Mouse (Mus musculus): Measurements from ENCODE around the gene R3hdm4. TPM values are rescaled to one million over a fixed set of nuclear protein-coding genes. Genes with fewer than 3 reads are reported as not detected.

The R3hdm4 gene
- polyA plus RNA-seq, 1 experiment from 2014 or later: 131 TPM

DNA sequence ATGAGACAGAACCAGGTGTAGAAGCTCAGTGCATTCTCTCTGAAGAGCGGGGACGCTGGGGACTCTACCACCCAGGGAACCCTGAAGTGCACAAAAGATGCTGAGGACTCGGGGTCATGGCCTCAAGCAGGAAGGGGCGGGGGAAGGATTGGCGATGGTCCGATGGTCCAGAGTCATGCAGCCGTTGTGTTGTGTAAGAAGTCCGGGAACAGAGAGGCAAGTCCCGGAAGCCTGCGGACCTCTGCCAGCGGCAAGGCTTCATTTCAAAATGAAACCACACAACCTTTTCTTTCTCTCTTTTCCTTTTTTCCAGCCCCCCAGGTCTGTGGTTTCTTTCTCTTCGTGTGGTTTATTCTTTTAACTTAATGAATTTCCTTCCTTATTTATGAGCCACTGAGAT is 43.3 kb downstream of the R3hdm4 start:
- H3K27ac ChIP-seq (ENCODE audit: low read depth, low read length): no peak overlapping the region
- WGBS: 55% methylated on average over 12 of the region's 12 CpGs
- peaks cover 13% of the 10 kb centered on the region for H3K27me3 ChIP-seq (ENCODE audit: control insufficient read depth, insufficient read depth, low read length)
- no peak overlapping the region for H3K4me2 ChIP-seq (replicated peaks; ENCODE audit: low read depth, low read length)
- no peak for DNase-seq (ENCODE audit: low spot score)
- no peak overlapping the region for H3K4me3 ChIP-seq (ENCODE audit: low read depth, low read length)
- H3K4me1 ChIP-seq (replicated peaks; ENCODE audit: control insufficient read depth, insufficient read depth, low read length): peaks cover 2% of the 10 kb centered on the region; the same call in 1 of the 2 replicates
- H3K9ac ChIP-seq (ENCODE audit: low read depth, low read length): no peak overlapping the region
- H3K36me3 ChIP-seq (ENCODE audit: control insufficient read depth, insufficient read depth, low read length): no peaks in the 10 kb centered on the region
- H3K9me3 ChIP-seq (ENCODE audit: control insufficient read depth, low read length): no peaks in the 10 kb centered on the region
- ATAC-seq (ENCODE audit: low FRiP score): no peak

DNA sequence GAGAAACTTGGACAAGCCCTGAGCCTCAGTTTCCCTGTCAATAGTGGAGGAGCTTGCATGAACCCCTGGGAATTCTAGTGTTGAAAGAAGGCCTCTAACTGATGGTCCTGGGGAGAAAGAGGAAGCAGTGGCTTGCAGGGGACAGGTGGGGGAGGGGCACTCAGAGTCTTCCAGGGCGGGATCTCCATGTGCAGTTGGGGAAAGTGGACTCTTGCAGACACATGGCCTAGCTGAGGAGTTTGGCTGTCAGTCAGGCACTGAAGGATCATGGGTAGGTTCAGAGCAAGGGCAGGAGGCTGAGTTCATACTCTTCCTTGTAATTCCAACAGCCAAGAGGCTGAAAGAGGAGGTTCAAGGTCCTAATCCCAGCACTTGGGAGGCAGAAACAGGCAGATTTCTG is 43.8 kb downstream of the R3hdm4 start:
- ATAC-seq (ENCODE audit: low FRiP score) (no peak), DNase-seq (ENCODE audit: low spot score) (no peak)
- H3K4me1 ChIP-seq (replicated peaks; ENCODE audit: control insufficient read depth, insufficient read depth, low read length): peaks cover 2% of the 10 kb centered on the region; the same call in 1 of the 2 replicates
- no peaks in the 10 kb centered on the region for H3K36me3 ChIP-seq (ENCODE audit: control insufficient read depth, insufficient read depth, low read length)
- no peak overlapping the region for H3K4me3 ChIP-seq (ENCODE audit: low read depth, low read length)
- no peak overlapping the region for H3K27ac ChIP-seq (ENCODE audit: low read depth, low read length)
- H3K9me3 ChIP-seq (ENCODE audit: control insufficient read depth, low read length): no peaks in the 10 kb centered on the region
- H3K9ac ChIP-seq (ENCODE audit: low read depth, low read length): no peak overlapping the region
- no peak overlapping the region for H3K4me2 ChIP-seq (replicated peaks; ENCODE audit: low read depth, low read length)
- H3K27me3 ChIP-seq (ENCODE audit: control insufficient read depth, insufficient read depth, low read length): peaks cover 8% of the 10 kb centered on the region
- 38% methylated on average over 1 of the region's 1 CpGs for WGBS

DNA sequence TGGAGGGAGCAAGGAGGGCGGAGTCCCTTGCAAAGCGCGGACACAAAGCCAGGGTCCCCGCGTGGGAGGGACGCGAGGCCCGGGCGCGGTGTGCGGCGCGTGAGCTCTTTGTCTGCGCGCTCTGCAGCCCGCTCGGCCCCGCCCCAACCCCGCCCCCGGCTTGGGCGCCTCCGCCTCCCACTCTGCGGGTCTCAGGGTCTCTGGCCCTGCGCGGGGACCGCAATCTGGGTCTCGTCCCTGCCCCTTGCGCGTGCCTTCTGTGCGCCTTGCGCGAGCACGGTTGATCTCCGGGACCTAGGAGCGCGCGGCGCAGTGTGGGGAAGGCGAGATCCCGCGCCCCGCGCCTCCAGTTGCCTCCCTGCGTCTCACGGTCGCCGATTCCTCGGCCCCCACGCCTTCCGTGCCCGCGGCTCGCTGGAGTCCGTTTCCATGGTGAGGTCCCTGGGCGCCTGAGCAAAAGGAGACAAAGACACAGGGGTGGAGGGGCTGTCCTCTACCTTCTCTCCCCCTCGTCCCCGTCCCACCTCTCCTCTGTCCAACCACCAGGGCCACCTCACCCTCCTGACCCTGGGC is 46.6 kb downstream of the R3hdm4 start, which contains the start of the genes Prtn3 and Plppr3:
Gene Prtn3, plus strand, starts transcription at position 187 of the 573 bp plus-strand sequence.
Gene Plppr3, minus strand, starts transcription at position 345 of the 573 bp plus-strand sequence.
- Histone ChIP-seq H3K36me3 (ENCODE audit: control insufficient read depth, insufficient read depth, low read length) (peaks cover 5% of the 10 kb centered on the region; the same call in 1 of the 2 replicates), H3K9me3 (ENCODE audit: control insufficient read depth, low read length) (no peaks in the 10 kb centered on the region), H3K27me3 (ENCODE audit: control insufficient read depth, insufficient read depth, low read length) (no peaks in the 10 kb centered on the region), H3K27ac (ENCODE audit: low read depth, low read length) (peak within 1 kb of the TSS; percentile 89), H3K4me1 (replicated peaks; ENCODE audit: control insufficient read depth, insufficient read depth, low read length) (no peaks in the 10 kb centered on the region; the same call in 1 of the 2 replicates), H3K4me2 (replicated peaks; ENCODE audit: low read depth, low read length) (peak within 1 kb of the TSS; percentile 58), H3K9ac (ENCODE audit: low read depth, low read length) (peak within 1 kb of the TSS; percentile 93), H3K4me3 (ENCODE audit: low read depth, low read length) (peak within 1 kb of the TSS; percentile 68)
- DNase-seq (ENCODE audit: low spot score): peak; percentile 87
- under 1% methylated on average over 43 of the region's 57 CpGs for WGBS
- peak; percentile 93 for ATAC-seq (ENCODE audit: low FRiP score)

DNA sequence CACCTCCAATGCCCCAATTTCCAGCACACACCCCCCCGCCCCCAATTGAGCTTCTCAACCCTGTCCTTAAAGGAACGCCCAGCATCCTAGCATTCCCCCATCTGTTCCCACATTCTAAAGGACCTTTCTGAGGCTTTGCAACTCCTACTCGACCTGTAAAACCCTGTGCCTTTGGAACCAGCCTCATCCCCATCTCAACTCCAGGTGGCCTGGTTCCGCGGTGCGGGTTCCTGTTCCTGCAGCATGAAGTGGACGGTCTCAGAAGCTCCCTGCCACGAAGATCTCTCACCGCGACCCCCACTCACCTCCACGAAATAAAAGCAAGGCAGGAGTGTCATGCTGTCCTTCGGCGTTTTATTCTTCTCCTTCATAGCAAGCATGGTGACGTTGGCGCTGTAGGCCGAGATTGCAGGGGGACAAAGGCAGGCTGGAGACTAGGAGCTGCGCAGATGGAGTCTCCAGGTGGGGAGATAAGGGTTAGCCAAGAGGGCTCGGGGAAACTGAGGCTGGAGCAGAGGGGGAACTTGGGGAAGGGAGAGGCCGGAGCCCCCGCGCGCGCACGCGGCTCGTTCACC is 47.2 kb downstream of the R3hdm4 start:
- peak overlapping the region; percentile 89 for H3K27ac ChIP-seq (ENCODE audit: low read depth, low read length)
- H3K27me3 ChIP-seq (ENCODE audit: control insufficient read depth, insufficient read depth, low read length): no peaks in the 10 kb centered on the region
- WGBS: 3% methylated on average over 26 of the region's 26 CpGs
- peak overlapping the region; percentile 68 for H3K4me3 ChIP-seq (ENCODE audit: low read depth, low read length)
- H3K36me3 ChIP-seq (ENCODE audit: control insufficient read depth, insufficient read depth, low read length): peaks cover 5% of the 10 kb centered on the region; the same call in 1 of the 2 replicates
- H3K9me3 ChIP-seq (ENCODE audit: control insufficient read depth, low read length): no peaks in the 10 kb centered on the region
- H3K4me1 ChIP-seq (replicated peaks; ENCODE audit: control insufficient read depth, insufficient read depth, low read length): no peaks in the 10 kb centered on the region; the same call in 1 of the 2 replicates
- DNase-seq (ENCODE audit: low spot score) (peak; percentile 60), ATAC-seq (ENCODE audit: low FRiP score) (peak; percentile 28; the same call in 1 of the 2 replicates)
- H3K9ac ChIP-seq (ENCODE audit: low read depth, low read length): peak overlapping the region; percentile 93
- peak overlapping the region; percentile 58 for H3K4me2 ChIP-seq (replicated peaks; ENCODE audit: low read depth, low read length)

DNA sequence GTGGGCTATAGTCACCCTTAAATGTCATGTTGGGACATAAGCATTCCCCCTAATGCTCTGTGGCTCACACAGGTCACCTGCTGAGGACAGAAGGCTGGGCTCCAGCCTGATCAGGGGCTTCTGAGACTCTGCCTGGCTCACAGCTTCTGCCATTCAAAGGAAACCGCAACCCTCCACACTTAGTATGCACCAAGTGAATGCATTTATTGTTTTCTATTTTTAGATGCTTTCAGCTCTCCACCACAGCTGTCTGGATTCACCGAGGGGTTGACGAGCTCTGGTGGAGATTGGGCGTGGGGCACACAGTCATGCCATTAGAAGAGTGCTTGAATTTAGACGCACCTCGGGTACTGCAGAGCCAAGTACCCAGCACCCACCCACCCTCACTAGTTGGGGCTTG is 47.7 kb downstream of the R3hdm4 start:
- no peaks in the 10 kb centered on the region; the same call in 1 of the 2 replicates for H3K4me1 ChIP-seq (replicated peaks; ENCODE audit: control insufficient read depth, insufficient read depth, low read length)
- peak overlapping the region; percentile 58 for H3K4me2 ChIP-seq (replicated peaks; ENCODE audit: low read depth, low read length)
- no peaks in the 10 kb centered on the region for H3K9me3 ChIP-seq (ENCODE audit: control insufficient read depth, low read length)
- peak; percentile 15; the same call in 1 of the 2 replicates for ATAC-seq (ENCODE audit: low FRiP score)
- H3K36me3 ChIP-seq (ENCODE audit: control insufficient read depth, insufficient read depth, low read length): peaks cover 5% of the 10 kb centered on the region; the same call in 1 of the 2 replicates
- no peaks in the 10 kb centered on the region for H3K27me3 ChIP-seq (ENCODE audit: control insufficient read depth, insufficient read depth, low read length)
- no peak for DNase-seq (ENCODE audit: low spot score)
- peak overlapping the region; percentile 93 for H3K9ac ChIP-seq (ENCODE audit: low read depth, low read length)
- 12% methylated on average over 6 of the region's 6 CpGs for WGBS
- peak overlapping the region; percentile 89; the same call in 1 of the 2 replicates for H3K27ac ChIP-seq (ENCODE audit: low read depth, low read length)
- H3K4me3 ChIP-seq (ENCODE audit: low read depth, low read length): peak overlapping the region; percentile 68

DNA sequence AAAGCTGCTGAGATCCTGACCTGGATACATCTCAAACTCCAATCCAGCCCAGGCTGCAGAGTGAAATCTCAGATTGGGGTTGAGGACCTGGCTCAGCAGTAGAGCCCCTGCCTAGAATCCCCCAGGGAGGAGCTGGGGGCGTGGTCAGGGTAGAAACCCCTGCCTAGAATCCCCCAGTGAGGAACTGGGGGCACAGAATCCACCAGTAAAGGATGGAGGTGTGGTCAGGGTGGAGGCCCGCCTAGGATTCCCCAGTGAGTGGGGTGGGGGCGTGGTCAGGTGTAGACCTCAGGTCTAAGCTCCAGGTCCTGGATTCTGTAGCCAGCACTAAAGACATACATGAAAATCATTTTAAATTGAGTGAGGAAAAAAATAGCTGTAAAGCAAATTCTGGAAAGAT is 48.1 kb downstream of the R3hdm4 start:
- Histone ChIP-seq H3K9me3 (ENCODE audit: control insufficient read depth, low read length) (no peaks in the 10 kb centered on the region), H3K4me1 (replicated peaks; ENCODE audit: control insufficient read depth, insufficient read depth, low read length) (no peaks in the 10 kb centered on the region; the same call in 1 of the 2 replicates), H3K27ac (ENCODE audit: low read depth, low read length) (no peak overlapping the region), H3K27me3 (ENCODE audit: control insufficient read depth, insufficient read depth, low read length) (no peaks in the 10 kb centered on the region), H3K9ac (ENCODE audit: low read depth, low read length) (peak overlapping the region; percentile 93), H3K4me2 (replicated peaks; ENCODE audit: low read depth, low read length) (peak overlapping the region; percentile 58), H3K4me3 (ENCODE audit: low read depth, low read length) (peak overlapping the region; percentile 68), H3K36me3 (ENCODE audit: control insufficient read depth, insufficient read depth, low read length) (peaks cover 5% of the 10 kb centered on the region; the same call in 1 of the 2 replicates)
- ATAC-seq (ENCODE audit: low FRiP score): no peak
- WGBS: 42% methylated on average over 3 of the region's 3 CpGs
- no peak for DNase-seq (ENCODE audit: low spot score)

DNA sequence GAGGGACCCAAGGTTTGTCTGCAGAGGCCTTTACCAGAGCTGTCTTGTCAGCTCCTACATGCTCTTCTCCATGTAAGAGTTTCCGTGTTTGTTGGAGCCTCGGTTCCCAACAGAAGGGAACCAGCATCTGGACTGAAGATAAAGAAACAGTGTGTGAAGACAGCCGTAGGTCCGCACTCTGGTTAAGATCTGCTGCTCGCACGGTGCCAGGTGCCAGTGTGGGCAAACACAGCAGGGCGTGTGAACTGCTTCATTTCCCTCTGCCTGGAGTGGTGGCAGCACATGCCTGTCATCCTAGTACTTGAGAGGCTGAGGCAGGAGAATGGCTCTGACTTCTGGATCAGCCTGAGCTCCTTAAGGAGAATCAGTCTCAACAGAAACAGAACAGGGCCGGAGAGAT is 49.2 kb downstream of the R3hdm4 start:
- Histone ChIP-seq H3K36me3 (ENCODE audit: control insufficient read depth, insufficient read depth, low read length) (peaks cover 5% of the 10 kb centered on the region; the same call in 1 of the 2 replicates), H3K4me3 (ENCODE audit: low read depth, low read length) (no peak overlapping the region), H3K4me1 (replicated peaks; ENCODE audit: control insufficient read depth, insufficient read depth, low read length) (no peaks in the 10 kb centered on the region; the same call in 1 of the 2 replicates), H3K9ac (ENCODE audit: low read depth, low read length) (no peak overlapping the region), H3K27me3 (ENCODE audit: control insufficient read depth, insufficient read depth, low read length) (no peaks in the 10 kb centered on the region), H3K27ac (ENCODE audit: low read depth, low read length) (no peak overlapping the region), H3K9me3 (ENCODE audit: control insufficient read depth, low read length) (no peaks in the 10 kb centered on the region), H3K4me2 (replicated peaks; ENCODE audit: low read depth, low read length) (peak overlapping the region; percentile 58; the same call in 1 of the 2 replicates)
- no peak for ATAC-seq (ENCODE audit: low FRiP score)
- DNase-seq (ENCODE audit: low spot score): no peak
- 92% methylated on average over 8 of the region's 8 CpGs for WGBS

DNA sequence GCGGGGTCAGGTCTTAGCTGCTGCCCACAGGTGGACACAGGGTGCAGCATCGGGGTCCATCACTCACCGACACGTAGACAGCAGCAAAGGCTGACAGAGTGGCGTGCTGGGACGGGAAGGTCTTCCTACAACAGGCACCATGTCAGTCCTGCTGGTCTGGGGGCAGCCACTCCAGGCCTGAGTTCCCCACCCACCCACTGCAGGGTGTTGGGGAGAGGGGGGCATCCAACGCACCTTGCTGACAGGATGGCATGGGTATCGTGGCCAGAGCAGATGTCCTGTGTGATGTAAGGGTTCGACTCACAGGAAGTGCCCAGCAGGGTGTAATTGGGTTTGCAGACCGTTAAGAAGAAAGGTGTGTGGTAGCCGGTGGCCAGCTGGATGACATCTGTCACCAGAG is 54.4 kb downstream of the R3hdm4 start:
- H3K4me1 ChIP-seq (replicated peaks; ENCODE audit: control insufficient read depth, insufficient read depth, low read length): no peaks in the 10 kb centered on the region
- H3K27ac ChIP-seq (ENCODE audit: low read depth, low read length): no peak overlapping the region
- DNase-seq (ENCODE audit: low spot score): no peak
- H3K9ac ChIP-seq (ENCODE audit: low read depth, low read length): no peak overlapping the region
- ATAC-seq (ENCODE audit: low FRiP score): no peak
- WGBS: 82% methylated on average over 11 of the region's 11 CpGs
- no peaks in the 10 kb centered on the region for H3K27me3 ChIP-seq (ENCODE audit: control insufficient read depth, insufficient read depth, low read length)
- peaks cover 12% of the 10 kb centered on the region; the same call in 1 of the 2 replicates for H3K36me3 ChIP-seq (ENCODE audit: control insufficient read depth, insufficient read depth, low read length)
- H3K4me2 ChIP-seq (replicated peaks; ENCODE audit: low read depth, low read length): no peak overlapping the region
- no peaks in the 10 kb centered on the region for H3K9me3 ChIP-seq (ENCODE audit: control insufficient read depth, low read length)
- no peak overlapping the region for H3K4me3 ChIP-seq (ENCODE audit: low read depth, low read length)
